Mouse (Mus musculus): ENCODE measurements around the gene Shb. TPM values are rescaled to one million over a fixed set of nuclear protein-coding genes. Genes with fewer than 3 reads are reported as not detected.

Gene Shb
- total and polyA plus RNA-seq, 2 experiments from 2014 or later: 8.6 to 32.6 TPM

DNA sequence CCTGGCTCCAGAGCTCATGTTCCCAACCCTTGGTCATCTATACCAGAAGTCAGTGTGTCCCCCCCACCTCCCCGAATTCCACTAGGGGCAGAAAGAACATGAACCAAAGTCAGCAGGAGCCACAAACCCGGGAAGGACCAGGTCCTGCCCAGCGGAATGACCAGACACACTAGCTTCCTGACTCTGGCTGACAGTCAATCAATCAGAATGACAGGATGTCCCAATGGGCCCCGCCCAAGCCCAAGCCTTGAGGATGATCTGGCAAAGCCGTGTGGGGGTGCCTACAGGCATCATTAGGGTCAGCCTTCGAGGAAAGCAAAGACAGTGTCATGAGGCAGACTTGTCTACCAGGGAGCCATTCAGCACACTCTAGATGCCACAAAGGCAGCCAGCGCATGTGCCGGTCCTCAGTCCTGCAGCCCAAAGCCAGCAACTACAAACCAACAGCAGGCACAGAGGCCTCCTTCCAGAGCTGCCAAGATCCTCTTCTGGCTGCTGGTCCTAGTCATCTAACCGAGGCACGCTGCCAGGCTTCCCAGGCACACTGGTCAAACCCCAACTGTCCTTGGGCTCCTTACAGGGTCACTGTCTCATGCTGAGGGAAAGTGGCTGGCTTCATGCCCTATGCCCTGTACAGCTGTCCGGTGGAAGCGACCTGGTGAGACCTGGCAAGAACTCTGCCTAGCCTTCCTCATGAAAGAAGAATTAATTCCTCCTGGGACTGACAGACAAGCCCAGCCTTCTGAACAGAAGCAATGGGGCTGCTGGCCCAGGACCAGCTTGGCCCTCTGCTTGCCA lies 65.0 kb downstream of the Shb start:
- Histone ChIP-seq H3K27ac (ENCODE audit: low read depth, low read length) (peak overlapping the region; percentile 35; the same call in 1 of the 2 replicates), H3K36me3 (ENCODE audit: insufficient read depth) (no peaks in the 10 kb centered on the region), H3K4me1 (ENCODE audit: insufficient read depth) (peaks cover 6% of the 10 kb centered on the region), H3K27me3 (ENCODE audit: insufficient read depth, low read length) (no peaks in the 10 kb centered on the region), H3K4me3 (ENCODE audit: low read depth, low read length) (no peak overlapping the region), H3K9ac (no peak overlapping the region), H3K4me2 (ENCODE audit: low read depth) (no peak overlapping the region), H3K9me3 (ENCODE audit: low read length) (no peaks in the 10 kb centered on the region)
- 58% methylated on average over 12 of the region's 12 CpGs for WGBS
- TF ChIP-seq CTCF (IDR thresholded peaks at IDR 0.05; ENCODE audit: low read depth): no peak
- DNase-seq: peak; percentile 37
- peak; percentile 44 for ATAC-seq

DNA sequence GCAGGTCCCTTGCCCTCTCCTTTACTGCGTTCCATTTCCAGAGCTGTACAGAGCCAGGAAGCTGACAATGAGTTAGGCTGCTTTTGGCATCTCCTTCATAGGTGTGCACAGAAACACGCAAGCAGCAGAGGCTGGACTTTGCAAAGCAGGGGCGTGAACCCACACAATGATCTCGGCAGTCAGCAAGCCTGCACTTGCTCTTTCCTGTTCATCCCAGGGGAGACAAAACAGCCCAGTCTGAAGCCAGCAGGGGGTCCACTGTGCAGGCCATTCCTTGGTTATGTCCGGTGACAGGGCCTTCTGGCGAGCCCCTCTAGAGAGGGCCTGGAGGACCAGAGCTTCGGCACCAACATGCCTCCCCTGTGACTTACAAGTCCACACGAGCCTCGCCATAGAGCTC lies 67.3 kb downstream of the Shb start:
- no peaks in the 10 kb centered on the region for H3K9me3 ChIP-seq (ENCODE audit: low read length)
- no peak overlapping the region for H3K4me2 ChIP-seq (ENCODE audit: low read depth)
- peaks cover 4% of the 10 kb centered on the region; the same call in 1 of the 2 replicates for H3K4me1 ChIP-seq (ENCODE audit: insufficient read depth)
- no peak for ATAC-seq
- no peaks in the 10 kb centered on the region for H3K27me3 ChIP-seq (ENCODE audit: insufficient read depth, low read length)
- 73% methylated on average over 9 of the region's 9 CpGs for WGBS
- no peak overlapping the region for H3K9ac ChIP-seq
- DNase-seq: no peak
- H3K36me3 ChIP-seq (ENCODE audit: insufficient read depth): no peaks in the 10 kb centered on the region
- no peak overlapping the region for H3K4me3 ChIP-seq (ENCODE audit: low read depth, low read length)
- no peak for TF ChIP-seq CTCF (IDR thresholded peaks at IDR 0.05; ENCODE audit: low read depth)
- no peak overlapping the region for H3K27ac ChIP-seq (ENCODE audit: low read depth, low read length)

DNA sequence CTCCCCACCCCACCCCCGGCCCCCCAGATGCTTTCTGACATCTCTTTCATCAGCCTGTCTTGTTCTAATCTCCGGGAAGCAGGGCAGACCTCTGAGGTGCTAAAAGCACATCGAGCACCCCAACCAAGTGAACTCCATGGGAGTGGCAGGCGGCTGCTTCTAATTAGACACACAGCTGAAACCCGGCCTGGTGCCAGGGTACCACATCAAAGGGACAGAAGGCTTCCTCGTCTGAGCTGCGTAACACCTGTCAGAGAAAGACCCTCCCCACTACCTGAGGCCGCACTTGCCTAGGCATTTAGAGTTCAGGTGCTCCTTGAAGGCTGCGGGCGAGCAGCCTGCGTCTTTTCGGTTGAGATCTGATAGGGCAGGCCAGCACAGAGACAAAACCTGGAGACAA lies 67.7 kb downstream of the Shb start:
- no peak for DNase-seq
- Histone ChIP-seq H3K27ac (ENCODE audit: low read depth, low read length) (no peak overlapping the region), H3K4me3 (ENCODE audit: low read depth, low read length) (no peak overlapping the region), H3K9ac (no peak overlapping the region), H3K36me3 (ENCODE audit: insufficient read depth) (no peaks in the 10 kb centered on the region), H3K9me3 (ENCODE audit: low read length) (no peaks in the 10 kb centered on the region), H3K4me1 (ENCODE audit: insufficient read depth) (peaks cover 4% of the 10 kb centered on the region; the same call in 1 of the 2 replicates), H3K27me3 (ENCODE audit: insufficient read depth, low read length) (no peaks in the 10 kb centered on the region), H3K4me2 (ENCODE audit: low read depth) (no peak overlapping the region)
- WGBS: 65% methylated on average over 12 of the region's 12 CpGs
- TF ChIP-seq CTCF (IDR thresholded peaks at IDR 0.05; ENCODE audit: low read depth): no peak
- no peak for ATAC-seq

DNA sequence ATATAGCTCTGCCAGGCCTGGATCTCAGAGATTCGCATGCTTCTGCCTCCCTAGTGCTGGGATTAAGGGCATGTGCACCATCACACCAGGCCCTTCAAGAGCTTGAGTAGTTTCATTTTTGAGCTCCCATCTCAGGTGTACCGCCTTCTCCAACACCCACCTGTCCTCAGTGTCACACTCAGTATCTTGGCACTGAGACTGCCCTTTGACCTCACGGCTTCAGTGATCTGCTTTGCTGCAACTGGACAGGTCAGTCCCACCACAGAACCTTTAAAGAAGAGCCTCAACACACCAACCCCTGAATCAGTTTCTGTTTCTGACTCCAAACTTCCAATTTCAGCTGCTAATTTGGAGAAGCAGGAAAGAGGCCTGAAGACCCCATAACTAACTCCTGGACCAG lies 68.1 kb downstream of the Shb start:
- 98% methylated on average over 3 of the region's 3 CpGs for WGBS

DNA sequence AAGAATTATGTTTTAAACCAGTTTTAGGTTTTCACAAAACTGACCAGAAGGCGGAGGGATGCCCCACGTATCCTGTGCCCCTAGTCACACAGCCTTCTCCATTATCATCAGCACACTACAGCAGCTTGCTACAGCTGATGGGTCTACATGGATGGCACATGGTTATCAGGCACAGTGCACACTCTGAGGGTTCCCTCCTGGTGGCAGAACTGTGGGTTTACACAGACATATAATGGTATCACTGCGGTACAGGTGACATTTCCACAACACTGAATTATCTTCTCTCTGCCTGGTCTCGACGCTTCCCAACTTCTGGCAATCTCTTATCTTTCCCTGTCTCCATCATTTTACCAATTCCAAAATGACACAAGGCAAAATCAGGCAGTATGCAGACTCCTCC lies 69.6 kb downstream of the Shb start:
- Histone ChIP-seq H3K9ac (no peak overlapping the region), H3K4me3 (ENCODE audit: low read depth, low read length) (no peak overlapping the region), H3K9me3 (ENCODE audit: low read length) (no peaks in the 10 kb centered on the region), H3K4me1 (ENCODE audit: insufficient read depth) (no peaks in the 10 kb centered on the region), H3K27ac (ENCODE audit: low read depth, low read length) (no peak overlapping the region), H3K36me3 (ENCODE audit: insufficient read depth) (no peaks in the 10 kb centered on the region; the same call in 1 of the 2 replicates), H3K4me2 (ENCODE audit: low read depth) (no peak overlapping the region), H3K27me3 (ENCODE audit: insufficient read depth, low read length) (no peaks in the 10 kb centered on the region)
- peak; percentile 75 for ATAC-seq
- no peak for DNase-seq
- TF ChIP-seq CTCF (IDR thresholded peaks at IDR 0.05; ENCODE audit: low read depth): peak; percentile 41; the same call in 1 of the 2 replicates
- WGBS: 90% methylated on average over 5 of the region's 5 CpGs

More for the DNA sequence above, 68.1 kb downstream of the Shb start:
- Histone ChIP-seq H3K27me3 (ENCODE audit: insufficient read depth, low read length) (no peaks in the 10 kb centered on the region), H3K9me3 (ENCODE audit: low read length) (no peaks in the 10 kb centered on the region), H3K27ac (ENCODE audit: low read depth, low read length) (no peak overlapping the region), H3K36me3 (ENCODE audit: insufficient read depth) (no peaks in the 10 kb centered on the region), H3K4me2 (ENCODE audit: low read depth) (no peak overlapping the region), H3K4me1 (ENCODE audit: insufficient read depth) (peaks cover 3% of the 10 kb centered on the region; the same call in 1 of the 2 replicates), H3K9ac (no peak overlapping the region), H3K4me3 (ENCODE audit: low read depth, low read length) (no peak overlapping the region)
- ATAC-seq (no peak), DNase-seq (no peak)
- TF ChIP-seq CTCF (IDR thresholded peaks at IDR 0.05; ENCODE audit: low read depth): no peak

DNA sequence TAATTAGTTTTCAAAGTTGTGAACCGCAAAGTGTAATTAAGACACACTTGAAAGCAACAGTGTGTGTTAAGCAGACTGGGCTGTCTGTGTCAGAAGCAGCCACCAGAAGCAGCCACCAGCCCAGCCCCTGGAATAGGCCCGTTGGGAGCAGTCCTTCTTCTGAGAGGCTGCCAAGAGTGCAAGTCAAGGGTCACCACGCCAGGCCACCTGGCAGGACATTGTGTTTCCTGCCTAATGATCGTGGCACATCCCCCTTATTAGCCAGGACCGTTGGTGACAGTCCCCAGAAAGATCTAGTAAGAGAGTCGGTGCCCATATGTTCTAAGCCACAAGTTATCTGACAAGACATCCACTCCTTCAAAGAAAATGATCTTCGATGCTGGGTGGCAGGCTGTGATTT lies 70.6 kb downstream of the Shb start:
- TF ChIP-seq CTCF (IDR thresholded peaks at IDR 0.05; ENCODE audit: low read depth): no peak
- Histone ChIP-seq H3K36me3 (ENCODE audit: insufficient read depth) (peaks cover 8% of the 10 kb centered on the region), H3K4me1 (ENCODE audit: insufficient read depth) (no peaks in the 10 kb centered on the region), H3K27ac (ENCODE audit: low read depth, low read length) (no peak overlapping the region), H3K9me3 (ENCODE audit: low read length) (no peaks in the 10 kb centered on the region), H3K9ac (no peak overlapping the region), H3K4me2 (ENCODE audit: low read depth) (no peak overlapping the region), H3K27me3 (ENCODE audit: insufficient read depth, low read length) (no peaks in the 10 kb centered on the region), H3K4me3 (ENCODE audit: low read depth, low read length) (no peak overlapping the region)
- no peak for ATAC-seq
- DNase-seq: no peak
- WGBS: 32% methylated on average over 7 of the region's 7 CpGs

DNA sequence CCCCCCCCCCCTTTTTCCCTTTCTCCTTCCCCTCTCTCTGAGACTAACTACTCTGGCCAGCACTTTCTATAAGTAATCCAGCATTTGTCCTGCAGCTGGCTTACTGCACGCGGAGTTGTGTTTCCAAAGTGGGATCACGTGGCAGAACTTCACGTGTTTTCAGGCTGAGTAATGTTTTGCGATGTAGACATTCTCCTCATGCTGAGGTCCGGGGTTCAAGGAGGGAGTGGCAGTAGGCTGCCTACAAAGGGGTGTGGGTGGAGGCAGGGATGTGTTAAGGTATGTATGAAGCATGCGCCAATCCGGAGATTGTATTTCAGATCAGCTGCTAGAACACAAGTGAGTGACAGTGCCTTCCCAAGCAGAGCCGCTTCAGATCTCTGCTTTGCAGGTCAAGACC lies 72.9 kb downstream of the Shb start:
- DNase-seq: no peak
- Histone ChIP-seq H3K9ac (no peak overlapping the region), H3K36me3 (ENCODE audit: insufficient read depth) (peaks cover 11% of the 10 kb centered on the region), H3K27ac (ENCODE audit: low read depth, low read length) (no peak overlapping the region), H3K4me3 (ENCODE audit: low read depth, low read length) (no peak overlapping the region), H3K27me3 (ENCODE audit: insufficient read depth, low read length) (no peaks in the 10 kb centered on the region), H3K9me3 (ENCODE audit: low read length) (no peaks in the 10 kb centered on the region), H3K4me2 (ENCODE audit: low read depth) (no peak overlapping the region), H3K4me1 (ENCODE audit: insufficient read depth) (no peaks in the 10 kb centered on the region)
- 80% methylated on average over 9 of the region's 9 CpGs for WGBS
- no peak for TF ChIP-seq CTCF (IDR thresholded peaks at IDR 0.05; ENCODE audit: low read depth)
- ATAC-seq: no peak

All from forebrain, postnatal 0 days (tissue).